Comparison of ENCODE assay signal across 8 mouse cellular contexts in genomic region chr17:25873405-25874147, GRCm38 (mm10). TPM values are rescaled to one million over a fixed set of nuclear protein-coding genes. Genes with fewer than 3 reads are reported as not detected.
DNase-seq lines count a peak whose midpoint lies in the region; ATAC-seq lines count a peak whose summit lies in the region.

No protein-coding gene starts in this region.

- peak overlapping the region; percentile 80; the same call in 1 of the 2 replicates for H3K4me3 ChIP-seq in heart, embryonic 16.5 days (ENCODE audit: low read length)
- no peak overlapping the region for H3K4me3 ChIP-seq in embryonic facial prominence, embryonic 12.5 days
- peak overlapping the region; percentile 86 for H3K4me3 ChIP-seq in hindbrain, embryonic 16.5 days (ENCODE audit: low read length)
- peak overlapping the region; percentile 92 for H3K4me3 ChIP-seq in midbrain, embryonic 15.5 days

- H3K4me1 ChIP-seq in heart, embryonic 16.5 days (ENCODE audit: control insufficient read depth, insufficient read depth, low read length): peaks cover 24% of the 10 kb centered on the region
- H3K4me1 ChIP-seq in embryonic facial prominence, embryonic 12.5 days: peaks cover 21% of the 10 kb centered on the region
- peaks cover 25% of the 10 kb centered on the region for H3K4me1 ChIP-seq in hindbrain, embryonic 16.5 days (ENCODE audit: control insufficient read depth, insufficient read depth, low read depth, low read length)
- peaks cover 26% of the 10 kb centered on the region for H3K4me1 ChIP-seq in midbrain, embryonic 15.5 days

- no peaks in the 10 kb centered on the region for H3K9me3 ChIP-seq in heart, embryonic 16.5 days (replicated peaks; ENCODE audit: control insufficient read depth, low read length)
- H3K9me3 ChIP-seq in embryonic facial prominence, embryonic 12.5 days: no peaks in the 10 kb centered on the region
- no peaks in the 10 kb centered on the region for H3K9me3 ChIP-seq in hindbrain, embryonic 16.5 days (ENCODE audit: control insufficient read depth, low read length)
- H3K9me3 ChIP-seq in midbrain, embryonic 15.5 days: no peaks in the 10 kb centered on the region

- WGBS in heart, embryonic 16.5 days: 69% methylated on average over 10 of the region's 11 CpGs
- WGBS in embryonic facial prominence, embryonic 12.5 days: 68% methylated on average over 11 of the region's 11 CpGs
- 78% methylated on average over 11 of the region's 11 CpGs for WGBS in hindbrain, embryonic 16.5 days
- WGBS in midbrain, embryonic 15.5 days: 80% methylated on average over 11 of the region's 11 CpGs

- H3K27me3 ChIP-seq in heart, embryonic 16.5 days (ENCODE audit: control insufficient read depth, insufficient read depth, low read length): no peaks in the 10 kb centered on the region
- no peaks in the 10 kb centered on the region for H3K27me3 ChIP-seq in embryonic facial prominence, embryonic 12.5 days
- H3K27me3 ChIP-seq in hindbrain, embryonic 16.5 days (replicated peaks; ENCODE audit: control insufficient read depth, insufficient read depth, low read length): no peaks in the 10 kb centered on the region
- no peaks in the 10 kb centered on the region for H3K27me3 ChIP-seq in midbrain, embryonic 15.5 days (replicated peaks)

- peak overlapping the region; percentile 76 for H3K4me2 ChIP-seq in heart, embryonic 16.5 days (ENCODE audit: low read depth, low read length)
- H3K4me2 ChIP-seq in embryonic facial prominence, embryonic 12.5 days (replicated peaks): peak overlapping the region; percentile 88
- peak overlapping the region; percentile 94 for H3K4me2 ChIP-seq in hindbrain, embryonic 16.5 days (ENCODE audit: low read length)
- H3K4me2 ChIP-seq in midbrain, embryonic 15.5 days: peak overlapping the region; percentile 95

- H3K27ac ChIP-seq in heart, embryonic 16.5 days (ENCODE audit: low read length): no peak overlapping the region; the same call in 1 of the 2 replicates
- no peak overlapping the region for H3K27ac ChIP-seq in embryonic facial prominence, embryonic 12.5 days
- peak overlapping the region; percentile 97 for H3K27ac ChIP-seq in hindbrain, embryonic 16.5 days (ENCODE audit: low read depth, low read length)
- H3K27ac ChIP-seq in midbrain, embryonic 15.5 days: peak overlapping the region; percentile 99

- ATAC-seq in heart, embryonic 16.5 days (replicated peaks; ENCODE audit: extremely low read depth, insufficient read depth, low FRiP score): no peak
- ATAC-seq in embryonic facial prominence, embryonic 12.5 days (ENCODE audit: insufficient number of reproducible peaks, insufficient read depth, low FRiP score, low TSS enrichment): no peak
- no peak for ATAC-seq in hindbrain, embryonic 16.5 days
- ATAC-seq in midbrain, embryonic 15.5 days (replicated peaks): no peak

- intact Hi-C loops in heart, postnatal 10 days (cut with DNase I): loop anchor here (2.0 kb wide), 1 partner anchor 45 kb away; the partner anchor contains the start of gene Rab40c

- H3K36me3 ChIP-seq in heart, embryonic 16.5 days (ENCODE audit: control insufficient read depth, insufficient read depth): no peaks in the 10 kb centered on the region
- peaks cover 10% of the 10 kb centered on the region; the same call in 1 of the 2 replicates for H3K36me3 ChIP-seq in embryonic facial prominence, embryonic 12.5 days
- H3K36me3 ChIP-seq in hindbrain, embryonic 16.5 days (ENCODE audit: control insufficient read depth, insufficient read depth, low read length): peaks cover 8% of the 10 kb centered on the region
- H3K36me3 ChIP-seq in midbrain, embryonic 15.5 days (replicated peaks): 0 out of 2 replicates have a peak, but pooled peaks cover 3% of the 10 kb centered on the region

- no peak overlapping the region for H3K9ac ChIP-seq in heart, embryonic 16.5 days (ENCODE audit: low read length)
- no peak overlapping the region for H3K9ac ChIP-seq in embryonic facial prominence, embryonic 12.5 days
- H3K9ac ChIP-seq in hindbrain, embryonic 16.5 days (ENCODE audit: low read depth, low read length): peak overlapping the region; percentile 73
- peak overlapping the region; percentile 75 for H3K9ac ChIP-seq in midbrain, embryonic 15.5 days

- DNase-seq in heart, postnatal 10 days: no peak
- DNase-seq in layer of hippocampus, adult 8-10 months (ENCODE audit: low spot score in 2 of 2): no peak
- DNase-seq in spleen, adult 12 weeks (ENCODE audit: low spot score): no peak
- no peak for DNase-seq in frontal cortex, postnatal 25 days (ENCODE audit: low spot score in 2 of 2)

RNA-seq across cellular contexts. Expression of gene Mettl26, which starts 1.3 kb away (rescaled TPM):
- 35.1 and 37.1 TPM in 2 replicates for polyA plus RNA-seq in heart, embryonic 16.5 days (2015; fragmentation: Nextera tagmentation; extraction: Ambion mirVana)
- total RNA-seq in heart, postnatal 10 days (2021): 10 to 100 TPM; 15.4 to 15.7 TPM
- 56.8 and 57.0 TPM in 2 replicates for polyA plus RNA-seq in embryonic facial prominence, embryonic 12.5 days (2016; fragmentation: Nextera tagmentation; extraction: Ambion mirVana)
- polyA plus RNA-seq in hindbrain, embryonic 16.5 days (2015; fragmentation: Nextera tagmentation; extraction: Ambion mirVana): 63.4 and 67.5 TPM in 2 replicates
- polyA plus RNA-seq in midbrain, embryonic 15.5 days (2015; fragmentation: Nextera tagmentation; extraction: Ambion mirVana): 70.5 and 71.1 TPM in 2 replicates
- 10 to 100 TPM; 37.5 to 42.2 (median 39.1) TPM for total RNA-seq in layer of hippocampus, adult 8-10 months (2022)

RNA-seq across cellular contexts. Expression of gene Mcrip2, which starts 5.0 kb away (rescaled TPM):
- 225 and 234 TPM in 2 replicates for polyA plus RNA-seq in heart, embryonic 16.5 days (2015; fragmentation: Nextera tagmentation; extraction: Ambion mirVana)
- 100 to 1,000 TPM; 191 to 218 TPM for total RNA-seq in heart, postnatal 10 days (2021)
- polyA plus RNA-seq in embryonic facial prominence, embryonic 12.5 days (2016; fragmentation: Nextera tagmentation; extraction: Ambion mirVana): 9.0 and 10.1 TPM in 2 replicates
- 34.1 and 38.9 TPM in 2 replicates for polyA plus RNA-seq in hindbrain, embryonic 16.5 days (2015; fragmentation: Nextera tagmentation; extraction: Ambion mirVana)
- polyA plus RNA-seq in midbrain, embryonic 15.5 days (2015; fragmentation: Nextera tagmentation; extraction: Ambion mirVana): 18.5 and 19.8 TPM in 2 replicates
- total RNA-seq in layer of hippocampus, adult 8-10 months (2022): 10 to 100 TPM; 16.9 to 26.9 (median 21.5) TPM

RNA-seq across cellular contexts. Expression of gene Wfikkn1, which starts 7.1 kb away (rescaled TPM):
- 0.30 and 0.41 TPM in 2 replicates for polyA plus RNA-seq in heart, embryonic 16.5 days (2015; fragmentation: Nextera tagmentation; extraction: Ambion mirVana)
- under 1 TPM; 0.62 to 0.96 TPM for total RNA-seq in heart, postnatal 10 days (2021)
- polyA plus RNA-seq in embryonic facial prominence, embryonic 12.5 days (2016; fragmentation: Nextera tagmentation; extraction: Ambion mirVana): 0.45 and 0.62 TPM in 2 replicates
- 0.34 and 0.51 TPM in 2 replicates for polyA plus RNA-seq in hindbrain, embryonic 16.5 days (2015; fragmentation: Nextera tagmentation; extraction: Ambion mirVana)
- 0.47 and 0.54 TPM in 2 replicates for polyA plus RNA-seq in midbrain, embryonic 15.5 days (2015; fragmentation: Nextera tagmentation; extraction: Ambion mirVana)
- 1 to 10 TPM; 1.6 to 2.4 (median 1.9) TPM for total RNA-seq in layer of hippocampus, adult 8-10 months (2022)

RNA-seq across cellular contexts. Expression of gene Wdr90, which starts 12.3 kb away (rescaled TPM):
- polyA plus RNA-seq in heart, embryonic 16.5 days (2015; fragmentation: Nextera tagmentation; extraction: Ambion mirVana): 13.1 and 15.0 TPM in 2 replicates
- 1 to 10 TPM; 3.9 to 6.2 TPM for total RNA-seq in heart, postnatal 10 days (2021)
- polyA plus RNA-seq in embryonic facial prominence, embryonic 12.5 days (2016; fragmentation: Nextera tagmentation; extraction: Ambion mirVana): 36.3 and 42.0 TPM in 2 replicates
- polyA plus RNA-seq in hindbrain, embryonic 16.5 days (2015; fragmentation: Nextera tagmentation; extraction: Ambion mirVana): 13.1 and 16.2 TPM in 2 replicates
- polyA plus RNA-seq in midbrain, embryonic 15.5 days (2015; fragmentation: Nextera tagmentation; extraction: Ambion mirVana): 19.7 and 23.3 TPM in 2 replicates
- 10 to 100 TPM; 19.0 to 28.8 (median 23.6) TPM for total RNA-seq in layer of hippocampus, adult 8-10 months (2022)

RNA-seq across cellular contexts. Expression of gene Rhot2, which starts 28.9 kb away (rescaled TPM):
- polyA plus RNA-seq in heart, embryonic 16.5 days (2015; fragmentation: Nextera tagmentation; extraction: Ambion mirVana): 31.6 and 32.7 TPM in 2 replicates
- 10 to 100 TPM; 80.4 to 86.5 TPM for total RNA-seq in heart, postnatal 10 days (2021)
- 23.0 and 26.9 TPM in 2 replicates for polyA plus RNA-seq in embryonic facial prominence, embryonic 12.5 days (2016; fragmentation: Nextera tagmentation; extraction: Ambion mirVana)
- 16.9 and 20.3 TPM in 2 replicates for polyA plus RNA-seq in hindbrain, embryonic 16.5 days (2015; fragmentation: Nextera tagmentation; extraction: Ambion mirVana)
- polyA plus RNA-seq in midbrain, embryonic 15.5 days (2015; fragmentation: Nextera tagmentation; extraction: Ambion mirVana): 17.2 and 18.3 TPM in 2 replicates
- total RNA-seq in layer of hippocampus, adult 8-10 months (2022): 100 to 1,000 TPM in 1 of 4 experiments, 10 to 100 TPM in 3; 81.2 to 107 (median 93.1) TPM

Comparison
In these comparisons a context has a peak if more than half of its experiments do, and no peak if none do; other contexts are left out.
1. H3K27ac ChIP-seq: peak in hindbrain, embryonic 16.5 days (single experiment) and midbrain, embryonic 15.5 days (single experiment); none in heart, embryonic 16.5 days (single experiment) and embryonic facial prominence, embryonic 12.5 days (single experiment).
2. H3K9ac ChIP-seq: peak in hindbrain, embryonic 16.5 days (single experiment) and midbrain, embryonic 15.5 days (single experiment); none in heart, embryonic 16.5 days (single experiment) and embryonic facial prominence, embryonic 12.5 days (single experiment).
3. Peak in every context shown above with its lines, with median percentiles within 50 percentile points of each other: H3K4me2 ChIP-seq.